Mouse (Mus musculus) liver, embryonic 15.5 days (tissue): ENCODE data around the gene Orai2. TPM values are rescaled to one million over a fixed set of nuclear protein-coding genes. Genes with fewer than 3 reads are reported as not detected.

Source experiments
- ATAC-seq: fragments of 200-750 bp; cut with Nextera tagmentation; 2 replicates; pipeline ENCODE4 v1.8.0; 2017; ENCODE audit warnings: moderate number of reproducible peaks, mild to moderate bottlenecking, moderate library complexity; ENCODE audit not compliant: insufficient read depth
- H3K27ac ChIP-seq: fragments of 300-500 bp; sonication (generic); replicated peaks from 2 replicates; pipeline ENCODE4 v1.5.1; 2015; ENCODE audit warnings: mild to moderate bottlenecking, inconsistent platforms
- H3K27me3 ChIP-seq: fragments of 300-500 bp; sonication (generic); 2 replicates; pipeline ENCODE4 v1.6.1; 2015; ENCODE audit warnings: mild to moderate bottlenecking, inconsistent platforms
- H3K36me3 ChIP-seq: fragments of 300-500 bp; sonication (generic); replicated peaks from 2 replicates; pipeline ENCODE4 v1.6.1; 2015; ENCODE audit warnings: moderate library complexity, mild to moderate bottlenecking, inconsistent platforms
- H3K4me1 ChIP-seq: fragments of 300-500 bp; sonication (generic); replicated peaks from 2 replicates; pipeline ENCODE4 v1.6.1; 2015; ENCODE audit warnings: inconsistent platforms
- H3K4me2 ChIP-seq: fragments of 300-500 bp; sonication (generic); 2 replicates; pipeline ENCODE4 v1.6.1; 2015; ENCODE audit warnings: moderate library complexity, mild to moderate bottlenecking, inconsistent platforms
- H3K4me3 ChIP-seq: fragments of 300-500 bp; sonication (generic); replicated peaks from 2 replicates; pipeline ENCODE4 v1.5.1; 2015; ENCODE audit warnings: mild to moderate bottlenecking, inconsistent platforms
- H3K9ac ChIP-seq: fragments of 300-500 bp; sonication (generic); 2 replicates; pipeline ENCODE4 v1.6.1; 2015; ENCODE audit warnings: moderate library complexity, mild to moderate bottlenecking, inconsistent platforms
- H3K9me3 ChIP-seq: fragments of 300-500 bp; sonication (generic); replicated peaks from 2 replicates; pipeline ENCODE4 v1.6.1; 2016; ENCODE audit warnings: inconsistent platforms
- WGBS: fragments of 180-500 bp; shearing (Covaris S2); methylation state at CpG from one replicate; pipeline ENCODE4 v1.1.7; 2015; ENCODE audit warnings: mixed read lengths; ENCODE audit not compliant: insufficient replicate concordance; 5-methylcytosine and 5-hydroxymethylcytosine counted together
- polyA plus RNA-seq: library from polyadenylated mRNA; unstranded; fragments of >200 nt; fragmentation: Nextera tagmentation; extraction: Ambion mirVana; gene quantifications from 2 replicates; pipeline ENCODE4 v1.2.1, GENCODE M21; 2015

Orai2 gene
- polyA plus RNA-seq, 1 experiment from 2014 or later = 4.4 TPM

- Histone ChIP-seq H3K27me3 (no peaks in the 10 kb centered on the region), H3K27ac (no peak overlapping the region; the same call in 1 of the 2 replicates), H3K4me1 (peaks cover 20% of the 10 kb centered on the region), H3K9ac (peak overlapping the region; percentile 92; the same call in 1 of the 2 replicates), H3K4me3 (peak overlapping the region; percentile 91), H3K36me3 (peaks cover 28% of the 10 kb centered on the region), H3K9me3 (no peaks in the 10 kb centered on the region), H3K4me2 (peak overlapping the region; percentile 83)
- no peak for ATAC-seq
- 38% methylated on average over 11 of the region's 11 CpGs for WGBS
These were observed 29.0 kb upstream of the Orai2 start for GRCm38 (mm10) chr5:136199526-136199925.

GRCm38 (mm10) chr5:136198474-136199391, 28.2 kb upstream of the Orai2 start, which contains the start of gene Prkrip1:
Prkrip1 (minus strand) TSS chr5:136198963.
- H3K27ac ChIP-seq = peak within 1 kb of the TSS; percentile 87
- peak within 1 kb of the TSS; percentile 83 for H3K4me2 ChIP-seq
- under 1% methylated on average over 62 of the region's 62 CpGs for WGBS
- H3K9ac ChIP-seq = peak within 1 kb of the TSS; percentile 92
- peak; percentile 91 for ATAC-seq
- H3K4me3 ChIP-seq = peak within 1 kb of the TSS; percentile 91
- H3K9me3 ChIP-seq = no peaks in the 10 kb centered on the region
- H3K4me1 ChIP-seq = peaks cover 20% of the 10 kb centered on the region
- peaks cover 36% of the 10 kb centered on the region for H3K36me3 ChIP-seq
- no peaks in the 10 kb centered on the region for H3K27me3 ChIP-seq

GRCm38 (mm10) chr5:136191870-136192269, 21.4 kb upstream of the Orai2 start:
- no peak for ATAC-seq
- Histone ChIP-seq H3K4me3 (no peak overlapping the region), H3K9ac (no peak overlapping the region), H3K4me2 (no peak overlapping the region), H3K36me3 (peaks cover 94% of the 10 kb centered on the region), H3K27me3 (no peaks in the 10 kb centered on the region), H3K4me1 (no peaks in the 10 kb centered on the region), H3K27ac (no peak overlapping the region), H3K9me3 (no peaks in the 10 kb centered on the region)
- WGBS = 75% methylated on average over 7 of the region's 7 CpGs

- Histone ChIP-seq H3K36me3 (peaks cover 88% of the 10 kb centered on the region), H3K4me1 (0 out of 2 replicates have a peak, but pooled peaks cover 2% of the 10 kb centered on the region), H3K9me3 (no peaks in the 10 kb centered on the region), H3K27me3 (no peaks in the 10 kb centered on the region), H3K4me3 (no peak overlapping the region), H3K9ac (no peak overlapping the region), H3K27ac (no peak overlapping the region), H3K4me2 (no peak overlapping the region)
- ATAC-seq = no peak
- WGBS = 27% methylated on average over 4 of the region's 4 CpGs
These were observed 16.2 kb upstream of the Orai2 start for GRCm38 (mm10) chr5:136186723-136187122.

GRCm38 (mm10) chr5:136183766-136184165, 13.3 kb upstream of the Orai2 start:
- no peaks in the 10 kb centered on the region for H3K9me3 ChIP-seq
- 0 out of 2 replicates have a peak, but pooled peaks cover 2% of the 10 kb centered on the region for H3K4me1 ChIP-seq
- WGBS = 69% methylated on average over 7 of the region's 7 CpGs
- H3K27ac ChIP-seq = no peak overlapping the region
- H3K27me3 ChIP-seq = no peaks in the 10 kb centered on the region
- H3K4me3 ChIP-seq = no peak overlapping the region
- no peak overlapping the region for H3K9ac ChIP-seq
- ATAC-seq = no peak
- H3K36me3 ChIP-seq = peaks cover 89% of the 10 kb centered on the region
- H3K4me2 ChIP-seq = no peak overlapping the region

GRCm38 (mm10) chr5:136182830-136183229, 12.3 kb upstream of the Orai2 start:
- WGBS = 32% methylated on average over 4 of the region's 4 CpGs
- Histone ChIP-seq H3K4me3 (no peak overlapping the region), H3K4me2 (no peak overlapping the region), H3K27ac (no peak overlapping the region), H3K9ac (no peak overlapping the region), H3K9me3 (no peaks in the 10 kb centered on the region), H3K27me3 (no peaks in the 10 kb centered on the region), H3K36me3 (peaks cover 88% of the 10 kb centered on the region), H3K4me1 (0 out of 2 replicates have a peak, but pooled peaks cover 5% of the 10 kb centered on the region)
- ATAC-seq = no peak

- H3K4me1 ChIP-seq = 0 out of 2 replicates have a peak, but pooled peaks cover 5% of the 10 kb centered on the region
- WGBS = 69% methylated on average over 6 of the region's 6 CpGs
- no peak overlapping the region for H3K27ac ChIP-seq
- H3K4me2 ChIP-seq = no peak overlapping the region
- peaks cover 91% of the 10 kb centered on the region for H3K36me3 ChIP-seq
- H3K4me3 ChIP-seq = no peak overlapping the region
- no peaks in the 10 kb centered on the region for H3K27me3 ChIP-seq
- H3K9me3 ChIP-seq = no peaks in the 10 kb centered on the region
- ATAC-seq = no peak
- no peak overlapping the region for H3K9ac ChIP-seq
These were observed 11.5 kb upstream of the Orai2 start for GRCm38 (mm10) chr5:136182049-136182448.

GRCm38 (mm10) chr5:136181197-136181596, 10.7 kb upstream of the Orai2 start:
- Histone ChIP-seq H3K9me3 (no peaks in the 10 kb centered on the region), H3K27me3 (no peaks in the 10 kb centered on the region), H3K4me1 (0 out of 2 replicates have a peak, but pooled peaks cover 5% of the 10 kb centered on the region), H3K27ac (no peak overlapping the region), H3K9ac (no peak overlapping the region), H3K4me2 (no peak overlapping the region), H3K4me3 (no peak overlapping the region), H3K36me3 (peaks cover 82% of the 10 kb centered on the region)
- ATAC-seq = no peak
- WGBS = 85% methylated on average over 6 of the region's 6 CpGs

- Histone ChIP-seq H3K4me1 (0 out of 2 replicates have a peak, but pooled peaks cover 5% of the 10 kb centered on the region), H3K9me3 (no peaks in the 10 kb centered on the region), H3K4me2 (no peak overlapping the region), H3K9ac (no peak overlapping the region), H3K4me3 (no peak overlapping the region), H3K27me3 (no peaks in the 10 kb centered on the region), H3K27ac (no peak overlapping the region), H3K36me3 (peaks cover 66% of the 10 kb centered on the region)
- 57% methylated on average over 5 of the region's 5 CpGs for WGBS
- ATAC-seq = no peak
These were observed 9.1 kb upstream of the Orai2 start for GRCm38 (mm10) chr5:136179594-136179993.

GRCm38 (mm10) chr5:136173606-136174463, 3.3 kb upstream of the Orai2 start:
- Histone ChIP-seq H3K36me3 (peaks cover 16% of the 10 kb centered on the region), H3K4me2 (no peak overlapping the region), H3K27ac (no peak overlapping the region), H3K4me3 (no peak overlapping the region), H3K4me1 (peaks cover 38% of the 10 kb centered on the region), H3K9ac (no peak overlapping the region), H3K9me3 (no peaks in the 10 kb centered on the region), H3K27me3 (no peaks in the 10 kb centered on the region)
- 30% methylated on average over 9 of the region's 9 CpGs for WGBS
- no peak for ATAC-seq

GRCm38 (mm10) chr5:136172939-136173338, 2.4 kb upstream of the Orai2 start:
- ATAC-seq = no peak
- Histone ChIP-seq H3K4me3 (no peak overlapping the region), H3K4me1 (peaks cover 35% of the 10 kb centered on the region), H3K4me2 (no peak overlapping the region), H3K9me3 (no peaks in the 10 kb centered on the region), H3K27ac (no peak overlapping the region), H3K9ac (no peak overlapping the region), H3K36me3 (peaks cover 12% of the 10 kb centered on the region), H3K27me3 (no peaks in the 10 kb centered on the region)
- 69% methylated on average over 9 of the region's 9 CpGs for WGBS
